Mouse (Mus musculus) megakaryocyte, adult 5-6 weeks (primary cell): ENCODE measurements at regions not wholly inside any gene's neighbourhood (a gene's known extent, or its start where the extent isn't known, plus 50 kb on each side); places are given as distances from the start of the nearest gene placed in this dataset.
"Not testable (repeated sequence)": the region's sequence is repeated elsewhere in the genome, so short reads cannot be mapped to it uniquely, and the experiment has no call there.

Source experiments
- ATAC-seq: 2 replicates; pipeline ENCODE4 v1.8.0; 2016; ENCODE audit warnings: mild to moderate bottlenecking, inconsistent platforms; ENCODE audit not compliant: poor library complexity, severe bottlenecking

GRCm38 (mm10) chr3:31603237-31603636 is 293.1 kb upstream of the Slc7a14 start:
- ATAC-seq, result peak; percentile 59; the same call in 1 of the 2 replicates

- not testable (repeated sequence) for ATAC-seq
Measured at GRCm38 (mm10) chr3:31596581-31596980, 286.4 kb upstream of the Slc7a14 start.

- no peak for ATAC-seq
Measured at GRCm38 (mm10) chr3:31585971-31586370, 275.8 kb upstream of the Slc7a14 start.

- ATAC-seq, result no peak
Measured at GRCm38 (mm10) chr3:31573849-31574248, 263.7 kb upstream of the Slc7a14 start.
